Mouse (Mus musculus) CD8-positive naive resting alpha-beta T cell, adult 2 months (primary cell): Measurements from ENCODE around the gene Upk3b.

Experiments used
- DNase-seq, 2 experiments: peaks; one replicate each; pipeline ENCODE4 v3.0.0; 2022; ENCODE audit warnings: low read depth in 2 of 2, low spot score in 2 of 2

Gene Upk3b

DNA sequence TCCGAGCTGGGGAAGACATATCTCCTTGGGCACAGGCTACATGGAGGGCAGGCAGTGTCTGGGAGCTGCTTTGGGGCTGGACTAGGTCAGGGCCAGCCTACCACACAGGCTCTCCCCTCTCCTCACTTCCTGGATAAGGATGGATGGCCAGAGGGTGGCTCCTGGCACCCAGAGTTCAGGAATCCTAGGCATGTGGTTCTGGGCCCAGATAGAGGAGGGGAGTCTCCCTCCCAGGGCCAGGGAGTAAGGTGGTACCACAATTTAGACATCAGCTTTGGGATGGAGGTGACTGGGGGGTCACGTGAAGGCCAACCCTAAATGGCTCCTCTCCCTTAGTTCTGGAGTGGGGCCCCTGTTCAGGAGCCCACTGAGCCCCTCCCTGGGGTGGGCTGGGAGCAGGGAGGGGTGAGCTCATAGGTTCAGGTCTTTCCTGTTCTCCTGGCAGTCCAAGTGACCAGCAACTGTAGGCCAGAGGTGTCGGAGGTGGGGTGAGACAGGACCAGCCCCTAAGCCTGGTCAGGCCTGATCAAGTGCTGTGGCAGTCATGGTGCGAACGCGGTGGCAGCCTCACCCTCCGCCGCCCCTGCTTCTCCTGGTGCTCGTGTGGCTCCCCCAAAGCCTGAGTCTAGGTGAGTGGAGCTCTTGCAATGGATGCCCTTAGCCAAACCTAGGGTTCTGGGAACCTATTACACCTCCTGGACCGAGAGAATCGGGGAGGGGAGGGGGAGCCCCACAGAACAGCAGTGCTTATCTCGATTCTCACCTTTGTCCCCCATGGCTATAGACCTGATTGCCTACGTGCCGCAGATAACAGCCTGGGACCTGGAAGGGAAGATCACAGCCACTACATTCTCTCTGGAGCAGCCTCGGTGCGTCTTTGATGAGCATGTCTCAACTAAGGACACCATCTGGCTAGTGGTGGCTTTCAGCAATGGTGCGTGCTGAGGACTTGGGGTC, at the start of gene Upk3b:
Upk3b (plus strand) TSS at position 239 of the 957 bp plus-strand sequence.
- DNase-seq, result no peak

GRCm38 (mm10) chr5:135990601-135991000, 47.7 kb upstream of the Upk3b start:
- DNase-seq, result no peak

GRCm38 (mm10) chr5:135993381-135993965, 44.8 kb upstream of the Upk3b start:
- DNase-seq, result no peak

DNA sequence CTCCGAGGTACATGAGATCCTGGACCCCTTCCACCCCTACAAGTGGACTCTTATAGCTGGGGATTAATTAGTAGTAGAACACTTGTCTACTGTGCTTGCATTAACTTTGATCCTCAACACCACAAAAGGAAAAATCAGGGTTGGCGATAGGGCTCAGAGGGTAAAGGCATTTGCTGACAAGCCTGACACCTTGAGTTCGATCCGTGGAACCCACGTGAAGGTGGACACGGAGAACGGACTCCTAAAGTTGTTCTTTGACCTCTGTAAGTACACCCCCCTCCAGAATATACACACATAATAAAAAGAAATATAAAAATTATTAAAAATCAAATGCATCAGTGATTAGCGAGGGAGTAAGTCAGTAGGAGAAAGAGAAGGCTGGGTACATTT, 44.0 kb upstream of the Upk3b start:
- DNase-seq, result no peak

DNA sequence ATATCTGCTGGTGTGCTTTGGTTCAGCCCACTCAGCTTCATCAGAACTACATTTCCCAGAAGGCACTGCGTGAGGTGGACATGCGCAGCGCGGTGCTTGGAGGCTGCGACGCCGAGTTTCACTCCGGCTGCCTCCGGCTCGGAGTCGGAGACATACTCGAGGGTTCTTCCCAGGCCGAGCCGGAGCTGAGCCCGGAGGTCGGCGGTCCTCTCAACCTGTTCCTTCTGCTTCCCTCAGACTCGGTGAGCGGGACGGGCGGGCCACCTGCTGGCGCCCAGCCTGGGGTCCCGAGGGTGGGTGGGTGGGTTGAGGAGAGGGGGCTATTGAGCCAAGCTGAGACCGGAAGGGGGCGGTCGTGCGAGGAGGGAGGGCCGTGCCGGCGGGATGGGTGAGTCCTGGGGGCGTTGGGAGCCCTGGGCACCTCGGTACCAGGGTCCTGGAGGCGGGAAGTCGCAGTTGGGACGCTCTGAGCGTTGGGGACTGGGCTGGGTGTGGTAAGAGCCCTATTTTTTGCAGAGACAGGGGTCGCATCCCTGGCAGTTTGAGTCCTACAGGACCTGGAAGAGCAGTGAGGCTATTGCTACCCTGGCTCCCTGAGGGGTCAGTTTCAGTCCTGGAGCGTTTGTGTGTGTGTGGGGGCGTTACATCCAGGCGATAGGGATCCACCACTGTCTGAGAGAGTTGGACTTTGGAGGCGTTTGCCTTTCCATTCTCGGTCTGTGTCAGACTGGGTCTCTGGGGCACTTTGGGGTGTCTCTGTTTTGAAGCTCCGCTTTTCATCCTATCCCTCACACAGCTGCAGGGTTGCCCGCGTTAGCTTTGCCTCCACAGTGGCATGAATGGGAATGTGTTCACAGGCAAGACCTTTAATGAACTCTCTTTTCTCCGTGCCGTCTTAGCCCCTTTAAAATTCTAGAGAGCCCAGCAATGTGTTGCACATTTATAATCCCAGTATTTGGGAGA, 43.3 kb upstream of the Upk3b start, which contains the start of gene Dtx2:
Dtx2 (plus strand) TSS at position 76 of the 963 bp plus-strand sequence.
- DNase-seq, result peak; percentile 87 to 92

DNA sequence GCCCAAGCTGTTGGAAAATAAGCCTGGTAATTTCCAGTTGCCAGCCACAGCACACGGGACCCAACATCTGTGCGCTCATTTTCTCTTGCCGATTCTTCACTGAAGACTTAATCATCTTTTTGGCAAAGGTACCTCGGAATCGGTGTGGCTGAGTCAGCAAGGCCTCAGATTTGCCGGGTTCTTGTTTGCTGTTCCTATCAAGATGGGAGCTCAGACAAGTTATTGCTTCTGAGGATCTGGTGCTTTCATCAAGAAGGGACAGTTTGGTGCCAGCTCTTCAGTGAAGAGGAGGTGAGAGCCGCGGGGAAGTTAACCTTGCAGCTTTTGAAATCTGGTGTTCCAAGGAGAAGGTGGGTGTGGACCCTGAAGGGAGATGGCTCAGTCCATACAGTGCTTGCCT, 42.1 kb upstream of the Upk3b start:
- no peak for DNase-seq

DNA sequence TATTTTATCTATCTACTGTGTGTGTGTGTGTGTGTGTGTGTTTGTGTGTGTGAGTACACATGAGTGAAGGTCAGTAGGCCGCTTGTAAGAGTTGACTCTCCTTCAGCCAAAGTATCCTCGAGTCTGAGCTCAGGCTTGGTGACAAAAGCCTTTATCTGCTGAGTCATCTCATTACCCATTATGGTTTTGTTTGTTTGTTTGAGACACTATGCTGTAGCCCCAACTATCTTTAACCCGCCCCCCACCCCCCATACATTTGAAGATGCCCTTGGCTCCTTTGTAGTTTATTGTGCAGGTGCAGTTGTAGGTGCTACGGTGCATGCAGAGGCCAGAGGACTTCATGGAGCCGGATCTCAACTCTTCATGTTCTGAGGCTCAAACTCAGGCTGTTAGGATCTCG, 37.1 kb upstream of the Upk3b start:
- DNase-seq, result no peak

DNA sequence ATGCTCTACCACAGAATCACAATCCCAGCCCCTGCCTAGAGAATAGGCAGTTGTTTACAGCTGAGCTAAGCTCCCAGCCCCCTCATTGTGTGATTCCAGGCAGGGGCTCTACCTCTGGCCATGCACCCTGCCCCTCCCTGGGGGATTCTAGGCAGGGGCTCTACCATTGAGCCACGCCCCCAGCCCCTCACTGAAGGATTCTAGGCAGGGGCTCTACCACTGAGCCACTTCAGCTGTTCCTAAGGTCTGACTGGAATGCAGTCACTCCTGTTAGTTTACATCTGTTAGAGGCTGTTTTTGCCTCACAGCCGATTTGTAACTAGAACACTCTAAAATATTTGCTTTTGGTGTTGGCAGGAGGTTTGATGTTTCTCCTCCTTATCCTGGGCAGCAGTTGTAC, 36.0 kb upstream of the Upk3b start:
- no peak for DNase-seq

- DNase-seq, result no peak
Observed at GRCm38 (mm10) chr5:136002751-136003151, 35.5 kb upstream of the Upk3b start.

- DNase-seq, result no peak
Observed at GRCm38 (mm10) chr5:136004537-136004936, 33.8 kb upstream of the Upk3b start.

DNA sequence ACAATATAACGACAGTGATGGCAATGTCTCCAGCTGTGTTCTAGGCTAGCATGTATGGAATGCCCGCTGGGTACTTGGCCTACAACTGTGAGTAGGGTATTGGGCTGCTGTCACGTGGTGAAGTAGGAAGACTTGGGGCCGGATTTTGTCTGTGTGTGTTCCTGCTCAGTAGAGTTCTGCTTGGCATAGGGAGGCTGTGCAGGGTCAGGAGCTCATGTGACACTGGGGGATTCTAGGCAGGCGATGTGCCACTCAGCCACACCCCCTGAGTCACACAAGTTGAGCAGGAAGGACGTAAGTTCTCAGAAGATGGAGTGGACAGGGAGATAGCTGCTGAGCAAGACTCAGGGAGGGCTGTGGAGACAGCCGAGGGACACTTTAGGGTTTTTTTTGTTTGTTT, 30.6 kb upstream of the Upk3b start:
- no peak for DNase-seq

DNA sequence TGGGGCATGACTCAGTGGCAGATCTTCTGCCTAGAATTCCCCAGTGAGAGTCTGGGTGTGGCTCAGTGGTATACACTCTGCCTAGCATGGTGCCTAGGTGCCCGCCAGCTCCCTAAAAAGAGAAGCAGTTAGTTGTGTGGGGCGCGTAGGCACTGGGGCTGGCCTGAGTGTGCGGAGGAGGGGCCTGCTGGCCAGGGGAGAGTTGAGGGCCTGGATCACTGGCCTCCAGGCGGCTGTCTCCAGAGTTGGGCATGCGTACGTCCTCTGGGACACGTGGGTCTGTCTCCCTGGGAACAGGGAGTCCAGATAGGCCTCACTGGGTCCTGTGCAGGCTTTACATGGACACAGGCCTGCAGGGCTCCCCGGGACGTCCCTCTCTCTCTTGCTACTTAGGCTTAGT, 23.4 kb upstream of the Upk3b start:
- DNase-seq, result no peak

- DNase-seq, result no peak
Observed at GRCm38 (mm10) chr5:136015586-136015985, 22.7 kb upstream of the Upk3b start.

DNA sequence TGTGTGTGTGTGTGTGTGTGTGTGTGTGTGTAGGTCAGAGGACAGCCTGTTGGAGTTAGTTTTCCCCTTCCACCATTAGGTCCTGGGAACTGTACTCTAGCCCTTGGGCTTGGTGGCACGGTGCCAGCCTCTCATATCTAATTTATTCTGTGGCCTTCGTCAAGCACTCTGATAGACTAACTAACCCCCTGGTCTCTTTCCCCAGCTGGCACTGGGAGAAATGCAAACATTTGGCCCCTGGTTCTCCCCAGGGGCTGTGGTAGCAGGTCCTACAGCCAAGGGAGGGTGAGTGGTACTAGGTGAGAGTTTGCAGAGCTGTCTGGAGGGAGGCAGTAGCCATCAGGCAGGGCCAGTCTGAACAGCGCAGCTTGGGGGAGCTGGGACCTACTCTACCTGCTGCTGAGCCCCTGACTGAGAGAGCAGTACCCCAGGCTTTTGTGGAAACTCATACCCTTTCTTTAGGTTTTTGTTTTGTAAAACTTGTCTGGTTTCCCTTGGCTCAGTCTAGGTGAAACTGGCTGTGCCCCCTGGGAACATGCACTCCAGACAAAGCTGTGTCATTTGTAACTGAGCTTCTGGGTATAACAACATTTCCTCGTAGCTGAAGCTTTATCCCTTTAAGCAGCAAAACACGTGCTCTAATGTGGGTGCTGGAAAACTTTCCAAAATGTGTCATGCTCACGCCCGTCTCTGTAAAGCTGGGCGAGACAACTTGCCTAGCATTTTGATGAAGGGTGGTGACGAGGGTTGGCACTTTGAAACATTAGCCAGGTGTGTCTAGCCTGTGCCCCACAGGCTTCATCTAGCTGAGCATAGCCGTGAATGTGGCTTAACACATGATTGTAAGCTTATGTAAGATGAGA, 22.1 kb upstream of the Upk3b start:
- DNase-seq, result no peak

DNA sequence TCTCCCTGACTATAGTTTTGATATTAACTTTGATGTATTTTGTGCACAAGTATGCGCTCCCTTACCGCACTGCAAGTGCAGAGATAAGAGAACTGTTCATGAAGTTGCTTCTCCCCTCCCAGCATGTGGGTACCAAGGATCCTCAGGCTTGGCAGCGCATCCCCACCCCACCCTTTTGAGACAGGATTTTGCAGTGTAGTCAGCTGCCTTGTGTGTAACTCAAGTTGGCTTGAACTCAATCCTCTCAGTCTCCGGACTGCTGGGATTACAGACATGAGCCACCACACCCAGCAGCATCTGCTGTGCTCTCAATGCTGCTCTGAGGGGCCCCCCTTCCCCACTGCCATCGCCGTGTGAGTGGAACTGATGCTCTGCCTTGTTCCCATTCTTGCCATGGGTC, 21.0 kb upstream of the Upk3b start:
- DNase-seq, result no peak

DNA sequence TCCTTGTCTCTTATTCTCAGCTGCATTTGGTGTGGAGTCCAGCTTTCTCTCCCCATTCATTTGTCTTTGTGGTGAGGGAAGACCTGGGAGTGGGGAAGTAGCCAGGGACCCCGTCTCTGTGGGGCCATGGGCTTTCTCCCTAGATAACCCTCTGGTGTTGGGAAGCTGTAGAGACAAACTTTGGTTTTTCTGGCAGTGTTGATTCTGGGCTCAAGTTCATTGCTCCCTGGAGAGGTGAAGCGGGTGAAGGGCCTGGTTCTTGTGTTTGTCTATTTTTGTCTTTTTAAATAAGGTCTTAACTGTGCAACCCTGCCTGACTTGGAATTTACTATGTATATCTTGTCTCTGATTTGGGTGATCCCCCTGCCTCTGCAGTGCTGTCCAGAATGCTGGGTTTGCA, 19.6 kb upstream of the Upk3b start:
- no peak for DNase-seq

DNA sequence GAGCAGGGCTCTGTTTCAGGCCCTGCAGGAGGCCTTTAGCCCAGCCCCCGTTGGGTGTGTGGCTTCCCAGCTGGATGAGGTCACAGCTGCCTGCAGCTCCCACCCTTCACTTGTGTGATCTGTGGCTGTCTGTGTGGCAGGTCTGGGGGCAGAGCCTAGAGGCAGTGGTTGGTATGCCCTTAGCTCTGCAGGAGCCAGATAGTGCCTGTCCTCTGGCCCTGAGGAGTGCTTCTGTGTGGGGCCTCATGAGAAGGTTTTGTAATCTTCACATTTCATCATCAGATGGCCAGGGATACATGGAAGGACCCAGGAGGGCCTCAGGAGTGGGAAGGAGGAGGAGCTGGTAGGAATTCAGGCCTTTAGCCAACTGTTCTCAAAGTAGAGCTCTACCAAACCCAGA, 18.4 kb upstream of the Upk3b start:
- DNase-seq, result no peak

- DNase-seq, result no peak
Observed at GRCm38 (mm10) chr5:136025712-136026111, 12.6 kb upstream of the Upk3b start.

DNA sequence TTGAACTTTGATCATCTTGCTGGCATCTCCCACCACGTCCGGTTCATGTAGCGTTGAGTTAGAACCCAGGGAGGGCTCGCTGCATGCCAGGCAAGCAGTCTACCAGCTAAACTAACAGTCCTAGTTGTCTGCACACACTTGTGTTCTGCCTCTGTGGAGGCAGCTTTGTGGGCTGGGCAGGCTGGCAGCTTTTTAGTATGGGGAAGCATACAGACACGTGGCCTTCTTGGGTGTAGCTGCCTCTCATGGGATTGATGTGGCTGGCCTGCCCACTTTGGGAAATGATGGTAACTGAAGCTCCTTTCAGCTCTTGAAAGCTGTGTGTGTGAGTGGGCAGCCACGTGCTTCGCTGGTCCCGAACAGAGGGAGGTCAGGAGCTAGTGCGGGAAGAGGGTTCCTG, 11.4 kb upstream of the Upk3b start:
- DNase-seq, result no peak

GRCm38 (mm10) chr5:136027612-136028311, 10.5 kb upstream of the Upk3b start:
- DNase-seq, result no peak
